Mouse (Mus musculus): Measurements from ENCODE around the gene Grid1. TPM values are rescaled to one million over a fixed set of nuclear protein-coding genes. Genes with fewer than 3 reads are reported as not detected.

Grid1 gene
- polyA plus RNA-seq, 1 experiment from 2014 or later: 0.02 TPM

- WGBS (ENCODE audit: insufficient replicate concordance): 61% methylated on average over 5 of the region's 5 CpGs
- Histone ChIP-seq H3K4me2 (ENCODE audit: low read depth, low read length) (no peak overlapping the region), H3K36me3 (ENCODE audit: control insufficient read depth, insufficient read depth) (no peaks in the 10 kb centered on the region)
Measured at GRCm38 (mm10) chr14:35097166-35097565, 277.3 kb downstream of the Grid1 start.

GRCm38 (mm10) chr14:35103639-35104210, 283.8 kb downstream of the Grid1 start:
- no peaks in the 10 kb centered on the region for H3K9me3 ChIP-seq (replicated peaks; ENCODE audit: control insufficient read depth, low read length)
- H3K36me3 ChIP-seq (ENCODE audit: control insufficient read depth, insufficient read depth): no peaks in the 10 kb centered on the region
- no peaks in the 10 kb centered on the region for H3K27me3 ChIP-seq (ENCODE audit: control insufficient read depth, insufficient read depth, low read depth, low read length)
- H3K27ac ChIP-seq (ENCODE audit: low read length): no peak overlapping the region
- no peak for ATAC-seq (ENCODE audit: low read depth)
- WGBS (ENCODE audit: insufficient replicate concordance): 51% methylated on average over 5 of the region's 5 CpGs
- H3K4me2 ChIP-seq (ENCODE audit: low read depth, low read length): no peak overlapping the region
- no peak overlapping the region for H3K9ac ChIP-seq (ENCODE audit: low read depth, low read length)
- no peak overlapping the region for H3K4me3 ChIP-seq (ENCODE audit: low read depth, low read length)
- H3K4me1 ChIP-seq (ENCODE audit: control insufficient read depth, low read depth, low read length): no peaks in the 10 kb centered on the region

More at GRCm38 (mm10) chr14:35097166-35097565, 277.3 kb downstream of the Grid1 start:
- H3K27me3 ChIP-seq (ENCODE audit: control insufficient read depth, insufficient read depth, low read depth, low read length): no peaks in the 10 kb centered on the region
- no peak overlapping the region for H3K27ac ChIP-seq (ENCODE audit: low read length)
- H3K4me1 ChIP-seq (ENCODE audit: control insufficient read depth, low read depth, low read length): no peaks in the 10 kb centered on the region
- no peaks in the 10 kb centered on the region for H3K9me3 ChIP-seq (replicated peaks; ENCODE audit: control insufficient read depth, low read length)
- no peak overlapping the region for H3K9ac ChIP-seq (ENCODE audit: low read depth, low read length)
- H3K4me3 ChIP-seq (ENCODE audit: low read depth, low read length): no peak overlapping the region
- no peak for ATAC-seq (ENCODE audit: low read depth)

- H3K4me2 ChIP-seq (ENCODE audit: low read depth, low read length): no peak overlapping the region
- WGBS (ENCODE audit: insufficient replicate concordance): 45% methylated on average over 3 of the region's 3 CpGs
- no peak for ATAC-seq (ENCODE audit: low read depth)
- H3K27ac ChIP-seq (ENCODE audit: low read length): no peak overlapping the region
- H3K4me3 ChIP-seq (ENCODE audit: low read depth, low read length): no peak overlapping the region
- no peaks in the 10 kb centered on the region for H3K9me3 ChIP-seq (replicated peaks; ENCODE audit: control insufficient read depth, low read length)
- H3K36me3 ChIP-seq (ENCODE audit: control insufficient read depth, insufficient read depth): no peaks in the 10 kb centered on the region
- H3K27me3 ChIP-seq (ENCODE audit: control insufficient read depth, insufficient read depth, low read depth, low read length): no peaks in the 10 kb centered on the region
- H3K9ac ChIP-seq (ENCODE audit: low read depth, low read length): no peak overlapping the region
- H3K4me1 ChIP-seq (ENCODE audit: control insufficient read depth, low read depth, low read length): no peaks in the 10 kb centered on the region
Measured at GRCm38 (mm10) chr14:35107596-35107995, 287.7 kb downstream of the Grid1 start.

GRCm38 (mm10) chr14:35110928-35111327, 291.0 kb downstream of the Grid1 start:
- no peak overlapping the region for H3K9ac ChIP-seq (ENCODE audit: low read depth, low read length)
- no peaks in the 10 kb centered on the region for H3K36me3 ChIP-seq (ENCODE audit: control insufficient read depth, insufficient read depth)
- H3K4me2 ChIP-seq (ENCODE audit: low read depth, low read length): no peak overlapping the region
- H3K4me3 ChIP-seq (ENCODE audit: low read depth, low read length): no peak overlapping the region
- no peak overlapping the region for H3K27ac ChIP-seq (ENCODE audit: low read length)
- 33% methylated on average over 1 of the region's 1 CpGs for WGBS (ENCODE audit: insufficient replicate concordance)
- H3K9me3 ChIP-seq (replicated peaks; ENCODE audit: control insufficient read depth, low read length): no peaks in the 10 kb centered on the region
- ATAC-seq (ENCODE audit: low read depth): no peak
- H3K27me3 ChIP-seq (ENCODE audit: control insufficient read depth, insufficient read depth, low read depth, low read length): no peaks in the 10 kb centered on the region
- no peaks in the 10 kb centered on the region for H3K4me1 ChIP-seq (ENCODE audit: control insufficient read depth, low read depth, low read length)

- H3K4me2 ChIP-seq (ENCODE audit: low read depth, low read length): no peak overlapping the region
- ATAC-seq (ENCODE audit: low read depth): no peak
- WGBS (ENCODE audit: insufficient replicate concordance): 50% methylated on average over 11 of the region's 11 CpGs
Measured at GRCm38 (mm10) chr14:35112327-35113275, 292.7 kb downstream of the Grid1 start.

GRCm38 (mm10) chr14:35113276-35113645, 293.4 kb downstream of the Grid1 start:
- H3K4me2 ChIP-seq (ENCODE audit: low read depth, low read length): no peak overlapping the region
- no peak for ATAC-seq (ENCODE audit: low read depth)
- no peaks in the 10 kb centered on the region for H3K9me3 ChIP-seq (replicated peaks; ENCODE audit: control insufficient read depth, low read length)
- H3K27me3 ChIP-seq (ENCODE audit: control insufficient read depth, insufficient read depth, low read depth, low read length): no peaks in the 10 kb centered on the region
- WGBS (ENCODE audit: insufficient replicate concordance): 37% methylated on average over 2 of the region's 2 CpGs
- no peak overlapping the region for H3K9ac ChIP-seq (ENCODE audit: low read depth, low read length)
- H3K36me3 ChIP-seq (ENCODE audit: control insufficient read depth, insufficient read depth): no peaks in the 10 kb centered on the region
- H3K27ac ChIP-seq (ENCODE audit: low read length): no peak overlapping the region
- no peaks in the 10 kb centered on the region for H3K4me1 ChIP-seq (ENCODE audit: control insufficient read depth, low read depth, low read length)
- no peak overlapping the region for H3K4me3 ChIP-seq (ENCODE audit: low read depth, low read length)

More at GRCm38 (mm10) chr14:35112327-35113275, 292.7 kb downstream of the Grid1 start:
- H3K27me3 ChIP-seq (ENCODE audit: control insufficient read depth, insufficient read depth, low read depth, low read length): no peaks in the 10 kb centered on the region
- H3K27ac ChIP-seq (ENCODE audit: low read length): no peak overlapping the region
- no peak overlapping the region for H3K9ac ChIP-seq (ENCODE audit: low read depth, low read length)
- no peaks in the 10 kb centered on the region for H3K4me1 ChIP-seq (ENCODE audit: control insufficient read depth, low read depth, low read length)
- H3K36me3 ChIP-seq (ENCODE audit: control insufficient read depth, insufficient read depth): no peaks in the 10 kb centered on the region
- H3K4me3 ChIP-seq (ENCODE audit: low read depth, low read length): no peak overlapping the region
- no peaks in the 10 kb centered on the region for H3K9me3 ChIP-seq (replicated peaks; ENCODE audit: control insufficient read depth, low read length)

GRCm38 (mm10) chr14:35115913-35116312, 296.0 kb downstream of the Grid1 start:
- Histone ChIP-seq H3K9me3 (replicated peaks; ENCODE audit: control insufficient read depth, low read length) (no peaks in the 10 kb centered on the region), H3K27me3 (ENCODE audit: control insufficient read depth, insufficient read depth, low read depth, low read length) (no peaks in the 10 kb centered on the region), H3K4me1 (ENCODE audit: control insufficient read depth, low read depth, low read length) (no peaks in the 10 kb centered on the region; the same call in none of the 2 replicates), H3K27ac (ENCODE audit: low read length) (no peak overlapping the region), H3K4me2 (ENCODE audit: low read depth, low read length) (no peak overlapping the region), H3K36me3 (ENCODE audit: control insufficient read depth, insufficient read depth) (no peaks in the 10 kb centered on the region), H3K4me3 (ENCODE audit: low read depth, low read length) (no peak overlapping the region), H3K9ac (ENCODE audit: low read depth, low read length) (no peak overlapping the region)
- ATAC-seq (ENCODE audit: low read depth): no peak
- 55% methylated on average over 3 of the region's 3 CpGs for WGBS (ENCODE audit: insufficient replicate concordance)

- H3K36me3 ChIP-seq (ENCODE audit: control insufficient read depth, insufficient read depth): no peaks in the 10 kb centered on the region
- H3K9ac ChIP-seq (ENCODE audit: low read depth, low read length): no peak overlapping the region
- H3K4me2 ChIP-seq (ENCODE audit: low read depth, low read length): no peak overlapping the region
- H3K27ac ChIP-seq (ENCODE audit: low read length): no peak overlapping the region
- WGBS (ENCODE audit: insufficient replicate concordance): 25% methylated on average over 2 of the region's 2 CpGs
- H3K4me1 ChIP-seq (ENCODE audit: control insufficient read depth, low read depth, low read length): no peaks in the 10 kb centered on the region; the same call in none of the 2 replicates
- no peak overlapping the region for H3K4me3 ChIP-seq (ENCODE audit: low read depth, low read length)
- peak; percentile 30 for ATAC-seq (ENCODE audit: low read depth)
- H3K27me3 ChIP-seq (ENCODE audit: control insufficient read depth, insufficient read depth, low read depth, low read length): no peaks in the 10 kb centered on the region
- H3K9me3 ChIP-seq (replicated peaks; ENCODE audit: control insufficient read depth, low read length): no peaks in the 10 kb centered on the region
Measured at GRCm38 (mm10) chr14:35120089-35120488, 300.2 kb downstream of the Grid1 start.

- Histone ChIP-seq H3K4me3 (ENCODE audit: low read depth, low read length) (no peak overlapping the region), H3K9ac (ENCODE audit: low read depth, low read length) (no peak overlapping the region), H3K36me3 (ENCODE audit: control insufficient read depth, insufficient read depth) (no peaks in the 10 kb centered on the region), H3K27me3 (ENCODE audit: control insufficient read depth, insufficient read depth, low read depth, low read length) (no peaks in the 10 kb centered on the region), H3K27ac (ENCODE audit: low read length) (no peak overlapping the region), H3K4me1 (ENCODE audit: control insufficient read depth, low read depth, low read length) (no peaks in the 10 kb centered on the region; the same call in none of the 2 replicates), H3K9me3 (replicated peaks; ENCODE audit: control insufficient read depth, low read length) (no peaks in the 10 kb centered on the region), H3K4me2 (ENCODE audit: low read depth, low read length) (no peak overlapping the region)
- WGBS (ENCODE audit: insufficient replicate concordance): 61% methylated on average over 4 of the region's 4 CpGs
- no peak for ATAC-seq (ENCODE audit: low read depth)
Measured at GRCm38 (mm10) chr14:35120905-35121304, 301.0 kb downstream of the Grid1 start.
